Mouse (Mus musculus) forebrain, embryonic 15.5 days (tissue): ENCODE measurements around the gene Acads. TPM values are rescaled to one million over a fixed set of nuclear protein-coding genes. Genes with fewer than 3 reads are reported as not detected.
"Not testable (repeated sequence)": the region's sequence is repeated elsewhere in the genome, so short reads cannot be mapped to it uniquely, and the experiment has no call there.

Experiments
- ATAC-seq: fragments of 200-750 bp; cut with Nextera tagmentation; replicated peaks from 2 replicates; pipeline ENCODE4 v1.8.0; 2017; ENCODE audit warnings: mild to moderate bottlenecking, moderate TSS enrichment, moderate library complexity
- H3K27ac ChIP-seq: fragments of 300-500 bp; sonication (generic); replicated peaks from 2 replicates; pipeline ENCODE4 v1.5.1; 2015; ENCODE audit warnings: mild to moderate bottlenecking, inconsistent platforms
- H3K27me3 ChIP-seq: fragments of 300-500 bp; sonication (generic); 2 replicates; pipeline ENCODE4 v1.6.1; 2015; ENCODE audit warnings: inconsistent platforms
- H3K36me3 ChIP-seq: fragments of 300-500 bp; sonication (generic); 2 replicates; pipeline ENCODE4 v1.6.1; 2015; ENCODE audit warnings: mild to moderate bottlenecking, inconsistent platforms
- H3K4me1 ChIP-seq: fragments of 300-500 bp; sonication (generic); 2 replicates; pipeline ENCODE4 v1.6.1; 2015; ENCODE audit warnings: inconsistent platforms
- H3K4me2 ChIP-seq: fragments of 300-500 bp; sonication (generic); replicated peaks from 2 replicates; pipeline ENCODE4 v1.6.1; 2015; ENCODE audit warnings: mild to moderate bottlenecking, inconsistent platforms
- H3K4me3 ChIP-seq: fragments of 300-500 bp; sonication (generic); 2 replicates; pipeline ENCODE4 v1.5.1; 2015; ENCODE audit warnings: mild to moderate bottlenecking, inconsistent platforms
- H3K9ac ChIP-seq: fragments of 300-500 bp; sonication (generic); replicated peaks from 2 replicates; pipeline ENCODE4 v1.6.1; 2015; ENCODE audit warnings: mild to moderate bottlenecking, inconsistent platforms
- H3K9me3 ChIP-seq: fragments of 300-500 bp; sonication (generic); 2 replicates; pipeline ENCODE4 v1.6.1; 2016; ENCODE audit warnings: inconsistent platforms
- WGBS: fragments of 180-500 bp; shearing (Covaris S2); methylation state at CpG from one replicate; pipeline ENCODE4 v1.1.7; 2015; ENCODE audit warnings: mixed read lengths; 5-methylcytosine and 5-hydroxymethylcytosine counted together
- polyA plus RNA-seq: library from polyadenylated mRNA; unstranded; fragments of >200 nt; fragmentation: Nextera tagmentation; extraction: Ambion mirVana; gene quantifications from 2 replicates; pipeline ENCODE4 v1.2.1, GENCODE M21; 2015

Acads gene
- polyA plus RNA-seq, 1 experiment from 2014 or later: 24.1 TPM

GRCm38 (mm10) chr5:115076144-115076901 is 42.8 kb downstream of the Acads start:
- no peak overlapping the region for H3K4me2 ChIP-seq
- H3K36me3 ChIP-seq: peaks cover 4% of the 10 kb centered on the region; the same call in 1 of the 2 replicates
- no peaks in the 10 kb centered on the region for H3K9me3 ChIP-seq
- no peak overlapping the region for H3K9ac ChIP-seq
- no peak for ATAC-seq
- no peak overlapping the region for H3K4me3 ChIP-seq
- peaks cover 5% of the 10 kb centered on the region; the same call in 1 of the 2 replicates for H3K4me1 ChIP-seq
- no peak overlapping the region for H3K27ac ChIP-seq
- 60% methylated on average over 5 of the region's 5 CpGs for WGBS
- no peaks in the 10 kb centered on the region for H3K27me3 ChIP-seq

GRCm38 (mm10) chr5:115074749-115075148 is 44.4 kb downstream of the Acads start:
- Histone ChIP-seq H3K27me3 (no peaks in the 10 kb centered on the region), H3K27ac (no peak overlapping the region), H3K4me1 (peaks cover 5% of the 10 kb centered on the region; the same call in 1 of the 2 replicates), H3K4me3 (no peak overlapping the region), H3K9ac (no peak overlapping the region), H3K36me3 (peaks cover 4% of the 10 kb centered on the region; the same call in 1 of the 2 replicates), H3K9me3 (no peaks in the 10 kb centered on the region), H3K4me2 (no peak overlapping the region)
- 90% methylated on average over 4 of the region's 4 CpGs for whole genome bisulfite sequencing
- no peak for ATAC-seq

GRCm38 (mm10) chr5:115073306-115073705 is 45.8 kb downstream of the Acads start:
- not testable (repeated sequence) for H3K4me3 ChIP-seq, H3K36me3 ChIP-seq, H3K27ac ChIP-seq, H3K4me2 ChIP-seq, H3K9ac ChIP-seq, ATAC-seq, H3K9me3 ChIP-seq, H3K4me1 ChIP-seq, H3K27me3 ChIP-seq
- WGBS: 91% methylated on average over 8 of the region's 8 CpGs

- H3K4me3 ChIP-seq: no peak overlapping the region
- H3K27me3 ChIP-seq: no peaks in the 10 kb centered on the region
- WGBS: 82% methylated on average over 7 of the region's 7 CpGs
- no peak overlapping the region for H3K27ac ChIP-seq
- no peak overlapping the region for H3K9ac ChIP-seq
- H3K9me3 ChIP-seq: no peaks in the 10 kb centered on the region
- ATAC-seq: no peak
- no peak overlapping the region for H3K4me2 ChIP-seq
- H3K4me1 ChIP-seq: peaks cover 5% of the 10 kb centered on the region; the same call in 1 of the 2 replicates
- H3K36me3 ChIP-seq: peaks cover 4% of the 10 kb centered on the region; the same call in 1 of the 2 replicates
Observed at GRCm38 (mm10) chr5:115072143-115072542, 47.0 kb downstream of the Acads start.

- no peak overlapping the region for H3K27ac ChIP-seq
- H3K4me2 ChIP-seq: no peak overlapping the region
- no peaks in the 10 kb centered on the region for H3K27me3 ChIP-seq
- H3K9me3 ChIP-seq: no peaks in the 10 kb centered on the region
- no peak overlapping the region for H3K4me3 ChIP-seq
- no peak overlapping the region for H3K9ac ChIP-seq
- peaks cover 4% of the 10 kb centered on the region; the same call in 1 of the 2 replicates for H3K36me3 ChIP-seq
- ATAC-seq: no peak
- H3K4me1 ChIP-seq: peaks cover 5% of the 10 kb centered on the region; the same call in 1 of the 2 replicates
- WGBS: 87% methylated on average over 11 of the region's 11 CpGs
Observed at GRCm38 (mm10) chr5:115071096-115071901, 47.8 kb downstream of the Acads start.

- no peaks in the 10 kb centered on the region for H3K9me3 ChIP-seq
- ATAC-seq: no peak
- H3K36me3 ChIP-seq: no peaks in the 10 kb centered on the region; the same call in 1 of the 2 replicates
- H3K4me1 ChIP-seq: peaks cover 5% of the 10 kb centered on the region; the same call in 1 of the 2 replicates
- H3K4me2 ChIP-seq: no peak overlapping the region
- H3K27me3 ChIP-seq: no peaks in the 10 kb centered on the region
- H3K27ac ChIP-seq: no peak overlapping the region
- no peak overlapping the region for H3K4me3 ChIP-seq
- H3K9ac ChIP-seq: no peak overlapping the region
- 100% methylated on average over 2 of the region's 2 CpGs for WGBS
Observed at GRCm38 (mm10) chr5:115070457-115070856, 48.7 kb downstream of the Acads start.

GRCm38 (mm10) chr5:115069611-115070010 is 49.5 kb downstream of the Acads start:
- Histone ChIP-seq H3K27ac (no peak overlapping the region), H3K4me2 (no peak overlapping the region), H3K36me3 (no peaks in the 10 kb centered on the region), H3K4me3 (no peak overlapping the region), H3K4me1 (peaks cover 5% of the 10 kb centered on the region; the same call in 1 of the 2 replicates), H3K9me3 (no peaks in the 10 kb centered on the region), H3K27me3 (no peaks in the 10 kb centered on the region), H3K9ac (no peak overlapping the region)
- 94% methylated on average over 3 of the region's 3 CpGs for WGBS
- no peak for ATAC-seq

GRCm38 (mm10) chr5:115068671-115069421 is 50.3 kb downstream of the Acads start:
- Histone ChIP-seq H3K4me2 (no peak overlapping the region), H3K27ac (no peak overlapping the region), H3K9ac (no peak overlapping the region), H3K4me3 (no peak overlapping the region), H3K9me3 (no peaks in the 10 kb centered on the region), H3K4me1 (peaks cover 5% of the 10 kb centered on the region; the same call in 1 of the 2 replicates), H3K27me3 (no peaks in the 10 kb centered on the region), H3K36me3 (peaks cover 2% of the 10 kb centered on the region; the same call in 1 of the 2 replicates)
- ATAC-seq: no peak
- WGBS: 94% methylated on average over 11 of the region's 11 CpGs

- Histone ChIP-seq H3K9ac (no peak overlapping the region), H3K27ac (no peak overlapping the region), H3K27me3 (no peaks in the 10 kb centered on the region), H3K4me1 (no peaks in the 10 kb centered on the region), H3K4me3 (no peak overlapping the region), H3K4me2 (no peak overlapping the region), H3K9me3 (no peaks in the 10 kb centered on the region), H3K36me3 (peaks cover 11% of the 10 kb centered on the region; the same call in 1 of the 2 replicates)
- no peak for ATAC-seq
- WGBS: 80% methylated on average over 4 of the region's 4 CpGs
Observed at GRCm38 (mm10) chr5:115066245-115066644, 52.9 kb downstream of the Acads start.

GRCm38 (mm10) chr5:115063391-115063790 is 55.8 kb downstream of the Acads start:
- no peak overlapping the region for H3K9ac ChIP-seq
- ATAC-seq: no peak
- 82% methylated on average over 7 of the region's 7 CpGs for WGBS

GRCm38 (mm10) chr5:115062566-115062965 is 56.6 kb downstream of the Acads start:
- Histone ChIP-seq H3K4me2 (no peak overlapping the region), H3K36me3 (peaks cover 11% of the 10 kb centered on the region; the same call in 1 of the 2 replicates), H3K27me3 (no peaks in the 10 kb centered on the region), H3K9ac (no peak overlapping the region), H3K4me3 (no peak overlapping the region), H3K9me3 (no peaks in the 10 kb centered on the region), H3K27ac (no peak overlapping the region), H3K4me1 (no peaks in the 10 kb centered on the region)
- no peak for ATAC-seq
- 76% methylated on average over 1 of the region's 1 CpGs for WGBS

More at GRCm38 (mm10) chr5:115063391-115063790, 55.8 kb downstream of the Acads start:
- Histone ChIP-seq H3K4me2 (no peak overlapping the region), H3K9me3 (no peaks in the 10 kb centered on the region), H3K27ac (no peak overlapping the region), H3K36me3 (peaks cover 11% of the 10 kb centered on the region; the same call in 1 of the 2 replicates), H3K4me1 (no peaks in the 10 kb centered on the region), H3K27me3 (no peaks in the 10 kb centered on the region), H3K4me3 (no peak overlapping the region)
